Mouse (Mus musculus): Measurements from ENCODE around the gene Ptgs1. TPM values are rescaled to one million over a fixed set of nuclear protein-coding genes. Genes with fewer than 3 reads are reported as not detected.
"Not testable (repeated sequence)": the region's sequence is repeated elsewhere in the genome, so short reads cannot be mapped to it uniquely, and the experiment has no call there.

Gene Ptgs1
- total RNA-seq (2021), result 10 to 100 TPM; 16.0 to 16.2 TPM
- long read RNA-seq, experiment 1, transcript Ptgs1-201 (11 exons, 2,867 nt), result major isoform, 14 of 22 reads
- long read RNA-seq, experiment 1, partial matches to known transcripts, result 6 of 22 reads
- long read RNA-seq, experiment 1, other reads (novel, unspliced or antisense), result 2 of 22 reads
- long read RNA-seq, experiment 2, transcript Ptgs1-201 (11 exons, 2,867 nt), result major isoform, 11 of 17 reads
- long read RNA-seq, experiment 2, partial matches to known transcripts, result 2 of 17 reads
- long read RNA-seq, experiment 2, other reads (novel, unspliced or antisense), result 4 of 17 reads

DNA sequence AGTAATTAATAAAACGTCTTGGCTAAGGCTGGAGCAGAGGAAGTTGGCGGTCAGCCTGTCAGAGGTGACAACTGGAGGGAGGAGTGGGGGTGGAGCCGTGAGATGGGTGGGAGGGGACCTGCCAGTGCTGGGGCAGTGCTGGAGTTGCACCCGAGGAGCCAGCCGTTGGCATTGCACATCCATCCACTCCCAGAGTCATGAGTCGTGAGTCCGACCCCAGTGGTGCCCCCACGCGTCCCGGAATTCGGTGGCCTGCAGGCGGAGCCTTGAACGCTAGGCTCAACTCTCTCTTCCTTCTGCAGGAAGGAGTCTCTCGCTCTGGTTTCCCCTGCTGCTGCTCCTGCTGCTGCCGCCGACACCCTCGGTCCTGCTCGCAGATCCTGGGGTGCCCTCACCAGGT is at the start of gene Ptgs1:
TSS of gene Ptgs1 (plus strand) at position 61 of the 400 bp plus-strand sequence.
- peak in 1 of 2 experiments; percentile 20 for DNase-seq (ENCODE audit: low spot score in 2 of 2)
- intact Hi-C loops (cut with DNase I), result no loop called here

DNA sequence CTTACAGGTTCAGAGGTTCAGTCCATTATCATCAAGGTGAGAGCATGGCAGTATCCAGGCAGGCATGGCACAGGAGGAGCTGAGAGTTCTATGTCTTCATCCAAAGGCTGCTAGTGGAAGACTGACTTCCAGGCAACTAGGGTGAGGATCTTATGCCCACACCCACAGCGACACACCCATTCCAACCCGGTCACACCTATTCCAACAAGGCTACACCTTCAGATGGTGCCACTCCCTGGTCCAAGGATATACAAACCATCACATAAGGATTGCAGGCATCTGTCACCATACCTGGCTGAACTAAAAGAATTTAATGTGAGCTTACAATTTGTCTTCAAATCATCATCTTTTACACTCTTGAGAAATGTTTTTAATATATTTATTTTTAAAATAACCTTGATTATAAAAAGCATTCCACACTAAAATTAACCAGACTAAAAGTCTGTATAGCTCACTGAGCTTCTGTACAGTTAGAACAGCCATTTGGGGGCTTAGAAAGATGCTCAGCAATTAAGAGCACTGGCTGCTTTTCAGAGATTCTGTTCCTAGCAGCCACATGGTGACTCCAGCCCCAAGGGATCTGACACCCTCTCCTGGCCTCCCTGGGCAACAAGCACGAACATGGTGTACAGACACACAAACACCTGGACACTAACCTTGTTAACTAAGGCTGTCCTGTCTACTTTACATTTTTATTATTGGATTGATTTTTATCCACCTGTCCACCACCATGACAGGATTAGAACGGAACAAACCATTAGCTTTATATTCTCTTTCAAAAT is 48.4 kb upstream of the Ptgs1 start:
- DNase-seq (ENCODE audit: low spot score in 2 of 2); intact Hi-C loops (cut with DNase I): not testable (repeated sequence)

DNA sequence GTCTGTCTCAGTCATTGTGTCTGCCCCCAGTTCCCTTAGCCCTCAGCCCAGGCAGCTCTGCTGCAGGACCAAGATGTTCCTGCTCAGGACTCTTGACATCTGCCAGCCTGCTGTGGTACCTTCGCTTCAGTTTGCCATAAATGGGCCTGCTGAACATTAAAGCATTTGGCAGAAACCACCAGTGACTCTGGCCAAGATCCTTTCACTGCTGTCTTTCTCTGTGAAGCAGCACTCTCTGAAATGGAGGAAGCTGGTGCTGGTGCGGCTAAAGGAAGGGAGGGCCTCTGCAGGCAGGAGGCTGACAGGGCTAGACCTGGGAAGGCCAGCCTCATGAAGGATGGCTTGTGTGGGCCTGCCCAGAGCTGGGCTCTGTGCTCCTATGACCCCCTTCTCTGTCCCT is 46.9 kb upstream of the Ptgs1 start:
- peak in 1 of 2 experiments; percentile 26 for DNase-seq (ENCODE audit: low spot score in 2 of 2)
- intact Hi-C loops (cut with DNase I), result no loop called here

DNA sequence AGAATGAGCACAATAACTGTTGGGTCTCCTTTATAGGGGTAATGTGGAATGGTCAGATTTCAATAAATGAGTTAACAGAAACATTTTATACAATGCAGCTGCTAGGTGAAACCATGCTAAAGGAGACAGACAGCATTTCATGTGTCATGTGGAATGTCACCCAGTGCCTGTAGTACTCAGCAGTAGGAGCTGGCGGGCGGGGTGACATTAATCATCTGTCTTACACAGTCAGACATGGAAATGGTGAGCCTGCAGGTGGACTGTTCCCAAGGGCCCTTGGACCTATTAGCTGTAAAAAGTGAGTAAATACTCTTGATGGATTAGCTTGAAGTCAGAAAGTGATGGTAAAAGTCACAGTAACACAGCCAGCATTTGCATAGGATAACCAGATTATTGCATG is 46.0 kb upstream of the Ptgs1 start:
- intact Hi-C loops (cut with DNase I), result no loop called here
- no peak for DNase-seq (ENCODE audit: low spot score in 2 of 2)

DNA sequence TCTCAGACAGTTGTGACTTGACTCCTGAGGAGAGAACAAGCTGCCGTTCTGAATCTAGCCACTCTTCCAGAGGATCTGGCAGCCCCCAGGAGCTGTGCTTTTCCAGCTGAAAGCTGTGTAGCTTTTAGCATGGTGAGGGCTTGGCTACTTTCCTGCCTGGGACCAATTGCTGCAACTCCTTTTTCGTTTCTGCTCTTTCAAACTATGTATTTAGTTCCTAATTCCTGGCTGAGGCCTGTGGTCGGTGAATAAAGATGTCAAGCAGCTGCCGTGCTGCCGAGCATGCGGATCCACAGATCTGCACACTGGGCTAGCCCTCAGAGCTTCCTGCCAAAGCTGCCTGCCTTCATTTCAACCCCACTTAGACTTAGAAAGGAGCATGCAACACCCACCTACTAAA is 45.4 kb upstream of the Ptgs1 start:
- intact Hi-C loops (cut with DNase I), result no loop called here
- DNase-seq (ENCODE audit: low spot score in 2 of 2), result peak in 1 of 2 experiments; percentile 16

DNA sequence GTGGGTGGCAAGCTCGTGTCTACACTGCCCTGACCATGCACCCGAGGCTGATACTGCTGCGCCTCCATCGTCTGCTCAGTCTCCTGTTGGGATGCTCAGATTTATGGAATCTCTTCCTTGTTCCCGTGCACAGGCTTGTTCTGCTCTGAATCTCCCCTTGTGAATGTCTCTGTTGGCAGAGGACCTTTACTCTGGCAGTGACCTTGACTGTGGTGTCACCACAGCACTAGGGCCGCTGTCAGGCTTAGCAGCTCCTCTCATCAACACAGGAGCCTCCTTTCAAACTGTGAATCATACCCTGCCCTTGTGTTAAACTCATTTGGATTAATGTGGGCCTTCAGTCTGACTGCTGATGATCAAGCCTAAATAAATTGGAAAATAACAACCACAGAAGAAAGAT is 41.0 kb upstream of the Ptgs1 start:
- intact Hi-C loops (cut with DNase I), result not testable (repeated sequence)

DNA sequence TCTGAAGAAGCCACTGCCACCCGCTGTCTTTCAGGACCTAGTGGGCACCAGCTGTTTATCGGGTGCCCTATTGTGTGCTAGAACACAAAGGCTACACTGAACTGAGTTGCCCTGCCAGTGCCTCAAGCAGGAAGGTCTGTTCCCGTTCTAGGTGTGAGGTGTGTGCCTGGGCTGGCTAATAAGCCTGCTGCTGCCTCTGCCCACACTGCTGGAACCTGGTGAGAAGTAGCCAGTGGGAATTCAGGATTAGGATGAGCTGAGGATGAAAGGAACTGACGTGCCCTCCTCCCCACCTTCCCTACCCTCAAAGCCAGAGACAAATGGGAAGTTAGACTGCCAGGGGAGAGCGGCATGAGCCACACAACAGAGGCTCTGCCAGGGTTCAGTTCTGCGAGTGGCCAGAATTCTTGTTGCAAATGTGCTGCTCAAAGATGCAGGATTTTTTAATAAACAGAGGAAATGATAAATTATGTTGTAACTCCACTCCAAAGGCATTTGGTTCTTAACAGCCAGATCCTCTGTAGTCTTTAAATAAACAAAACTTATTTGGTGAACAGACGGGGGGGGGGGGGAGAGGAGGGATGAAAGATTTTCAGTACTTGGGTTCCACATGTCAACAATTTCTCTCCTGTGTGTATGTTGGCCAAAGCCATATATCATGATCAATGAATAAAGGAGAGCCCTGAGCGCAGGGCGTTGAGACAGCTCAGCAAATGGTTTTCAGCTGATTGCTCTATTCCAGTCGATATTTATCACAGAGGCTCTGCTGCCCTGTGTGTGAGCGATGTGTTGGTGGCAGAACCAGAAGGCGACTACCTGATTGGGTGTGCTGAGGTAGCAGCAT is 38.9 kb upstream of the Ptgs1 start:
- no peak for DNase-seq (ENCODE audit: low spot score in 2 of 2)
- intact Hi-C loops (cut with DNase I), result no loop called here

More for the DNA sequence above, 41.0 kb upstream of the Ptgs1 start:
- not testable (repeated sequence) for DNase-seq (ENCODE audit: low spot score in 2 of 2)

DNA sequence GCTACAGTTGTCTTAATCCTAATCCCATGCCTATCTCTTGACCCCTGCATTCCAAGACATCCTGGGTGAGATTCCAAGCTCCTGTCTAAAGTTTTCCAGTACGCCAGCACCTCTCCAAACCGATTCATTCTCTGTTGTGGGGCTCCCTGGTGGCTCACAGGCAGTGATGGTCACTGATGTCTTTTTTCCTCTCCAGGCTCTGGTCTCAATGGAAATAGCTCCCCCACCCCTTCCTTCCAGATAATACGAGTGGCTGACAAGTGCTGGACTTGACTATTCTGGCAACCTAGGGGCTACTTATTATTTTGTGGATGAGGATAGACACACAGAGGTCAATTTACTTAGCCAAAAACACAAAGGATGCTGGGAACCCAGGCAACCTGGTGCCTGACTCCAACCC is 33.2 kb upstream of the Ptgs1 start:
- intact Hi-C loops (cut with DNase I), result no loop called here
- no peak for DNase-seq (ENCODE audit: low spot score in 2 of 2)

DNA sequence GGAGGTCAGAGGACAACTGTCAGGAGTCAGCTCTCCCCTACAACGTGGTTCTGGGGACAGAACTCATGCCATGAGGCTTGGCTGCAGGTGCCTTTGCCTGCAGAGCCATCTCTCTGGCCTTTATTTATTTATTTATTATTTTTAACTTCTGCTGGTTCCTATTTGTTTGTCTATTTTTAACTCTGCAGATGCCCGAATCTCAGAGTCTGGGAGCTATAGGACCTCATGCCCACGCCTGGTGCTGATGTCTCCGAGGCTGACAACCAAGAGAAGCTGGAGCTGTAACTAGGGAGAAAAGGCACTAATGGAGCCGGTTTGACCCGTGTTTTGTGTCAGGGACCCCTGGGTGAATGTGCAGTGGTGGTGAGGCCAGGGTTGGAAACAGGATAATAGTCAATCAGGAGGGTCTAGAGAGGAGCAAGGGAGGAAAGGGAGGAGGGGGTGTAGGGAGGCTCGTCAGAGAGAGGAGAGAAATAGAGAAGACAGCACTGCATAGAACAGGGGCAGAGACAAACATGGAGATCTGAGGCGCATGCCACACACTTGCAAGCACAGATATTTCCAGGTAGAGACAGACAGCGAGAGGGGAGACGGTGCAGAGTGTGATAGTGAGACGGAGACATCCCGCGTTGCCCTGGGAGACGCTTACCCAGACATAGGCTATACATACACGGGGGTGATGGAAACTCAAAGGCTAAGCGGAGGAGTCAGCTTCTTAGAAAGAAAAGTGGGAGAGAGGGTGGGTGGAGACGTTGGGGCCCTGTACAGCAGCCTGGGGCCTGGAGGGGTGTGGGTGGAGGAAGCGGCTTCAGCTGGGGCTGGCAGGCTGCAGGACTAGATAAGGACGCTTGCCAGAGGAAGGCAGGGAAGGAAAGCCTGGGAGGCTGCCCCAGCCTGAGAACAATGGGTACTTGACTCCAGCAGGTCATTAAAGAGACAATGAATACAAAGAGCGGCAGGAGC is 32.0 kb upstream of the Ptgs1 start:
- peak; percentile 68 to 73 for DNase-seq (ENCODE audit: low spot score in 2 of 2)
- intact Hi-C loops (cut with DNase I), result no loop called here

DNA sequence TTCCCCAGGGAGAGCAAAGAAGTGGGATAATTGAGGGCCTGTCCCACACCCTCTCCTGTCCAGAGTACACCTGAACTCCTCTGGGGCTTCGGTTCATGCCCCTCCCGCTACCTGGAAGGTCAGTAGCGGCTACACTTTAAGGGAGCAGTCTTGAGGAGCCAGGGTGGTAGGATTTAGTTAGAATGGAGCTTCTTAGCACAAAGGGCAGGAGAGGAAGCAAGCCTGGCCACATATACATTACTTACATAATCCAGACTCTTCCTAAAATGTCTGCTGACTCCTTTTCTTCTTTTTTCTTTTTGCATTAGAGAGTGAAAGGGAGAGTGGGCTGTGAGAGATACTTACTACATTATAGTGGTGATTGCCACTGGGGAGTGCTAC is 31.4 kb upstream of the Ptgs1 start:
- intact Hi-C loops (cut with DNase I), result no loop called here
- DNase-seq (ENCODE audit: low spot score in 2 of 2), result no peak

DNA sequence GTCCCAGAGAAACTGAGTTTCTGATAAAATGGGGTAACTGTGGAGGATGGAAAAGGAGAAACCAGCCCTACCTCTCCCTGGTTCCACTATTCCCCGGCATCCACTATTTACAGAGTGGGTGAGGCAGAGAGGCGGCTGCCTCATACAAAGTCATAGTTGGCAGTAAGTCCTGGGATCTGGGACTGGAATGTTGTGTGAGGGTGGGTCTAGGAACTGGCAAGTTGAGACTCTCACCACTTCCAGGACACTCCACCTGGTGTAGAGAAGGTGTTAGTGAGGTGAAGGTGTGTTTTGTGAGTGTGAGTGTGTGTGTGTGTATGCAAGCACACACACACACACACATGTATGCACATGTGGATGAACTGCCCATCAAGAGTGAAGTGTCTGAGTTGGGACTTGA is 29.4 kb upstream of the Ptgs1 start:
- no peak for DNase-seq (ENCODE audit: low spot score in 2 of 2)
- intact Hi-C loops (cut with DNase I), result no loop called here

DNA sequence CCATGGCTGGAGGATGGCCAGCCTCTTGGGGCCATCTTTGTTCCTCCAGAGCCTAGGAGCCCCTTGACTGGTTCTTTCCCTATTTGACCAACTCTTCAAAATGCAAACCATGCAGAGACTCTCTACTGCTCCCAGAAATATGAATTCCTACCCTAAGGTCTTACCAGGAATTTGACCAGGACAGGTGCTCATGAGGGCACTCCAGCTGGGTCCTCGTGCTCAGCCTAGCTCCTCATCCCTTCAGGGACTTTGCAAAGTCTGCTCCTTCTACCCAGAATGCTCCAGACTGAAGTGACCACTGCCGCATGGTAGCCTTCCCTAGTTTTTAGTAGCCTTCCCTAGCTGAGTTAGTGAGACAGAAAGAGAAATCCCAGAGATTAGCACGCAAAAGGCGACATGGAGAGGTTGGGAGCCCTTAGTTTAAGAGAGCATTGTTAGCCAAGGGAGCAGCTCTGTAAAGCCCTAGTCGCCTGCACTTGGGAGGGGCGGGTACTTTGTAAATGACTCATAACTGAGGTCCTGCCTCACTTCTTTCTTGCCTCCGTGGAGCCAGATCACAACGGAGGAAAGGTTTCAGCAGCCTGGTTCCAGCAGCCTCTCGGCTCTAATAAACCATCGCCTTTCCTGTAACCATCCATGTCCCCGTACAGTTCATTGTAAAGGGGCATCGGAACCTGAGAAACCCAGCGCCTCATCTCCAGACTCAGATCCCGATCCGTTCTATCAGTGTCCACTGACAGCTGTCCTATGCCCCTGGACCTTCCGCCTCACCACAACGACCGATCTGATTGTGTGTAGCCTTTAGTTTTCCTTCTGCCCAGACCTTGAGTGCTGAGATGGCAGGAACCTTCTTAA is 28.2 kb upstream of the Ptgs1 start:
- intact Hi-C loops (cut with DNase I), result no loop called here

DNA sequence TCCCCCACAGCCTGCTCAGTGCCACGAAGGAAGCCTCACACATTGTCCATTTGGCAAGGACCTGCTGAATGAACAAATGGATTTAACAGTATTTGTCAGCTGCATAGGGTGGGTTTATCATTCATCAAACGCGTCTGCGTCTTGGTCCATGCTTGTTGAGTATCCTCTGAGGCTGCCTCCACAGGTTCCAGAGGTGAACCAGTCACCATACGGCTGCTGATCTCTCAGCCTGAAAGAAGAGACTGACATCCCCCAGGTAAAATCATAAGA is 27.7 kb upstream of the Ptgs1 start:
- intact Hi-C loops (cut with DNase I), result no loop called here
- DNase-seq (ENCODE audit: low spot score in 2 of 2), result no peak

More for the DNA sequence above, 28.2 kb upstream of the Ptgs1 start:
- DNase-seq (ENCODE audit: low spot score in 2 of 2), result no peak

DNA sequence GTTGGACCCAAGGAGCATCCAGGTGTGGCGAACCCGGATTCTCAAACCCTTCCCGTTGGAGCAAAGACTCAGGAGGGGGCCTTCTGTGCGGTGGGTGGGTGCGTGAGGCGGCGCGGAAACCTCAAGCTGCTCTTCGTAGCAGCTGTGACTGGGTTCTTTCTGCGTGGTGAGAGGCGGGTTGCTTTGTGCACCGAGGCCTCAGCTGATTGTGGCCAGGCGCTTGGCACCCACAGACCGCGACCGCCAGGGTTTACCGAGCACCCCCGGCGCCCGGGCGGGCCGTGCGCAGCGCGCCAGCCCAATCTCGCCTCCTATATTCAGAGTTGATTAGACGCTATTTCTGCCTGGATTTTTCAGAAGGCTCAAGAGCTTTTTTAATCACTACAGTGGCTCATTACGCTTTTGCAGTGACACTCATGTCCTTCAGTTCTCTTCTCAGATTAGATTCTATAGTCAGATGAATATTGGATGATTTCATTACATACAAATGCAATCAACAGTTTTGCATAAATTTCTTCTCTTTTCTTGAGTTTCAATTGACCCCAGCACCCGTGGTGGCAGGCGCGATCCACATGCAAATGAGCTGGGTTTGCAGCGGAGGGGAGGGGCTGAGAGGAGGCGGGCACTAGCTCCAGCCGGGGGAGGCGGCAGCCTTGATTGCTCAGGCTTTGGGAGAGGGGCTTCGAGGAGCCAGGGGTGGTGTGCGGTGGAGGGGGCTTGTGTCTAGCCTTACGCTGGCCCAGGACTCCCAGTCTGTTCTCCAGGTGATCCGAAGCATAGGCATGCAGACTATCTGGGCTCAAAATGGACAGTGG is 27.0 kb upstream of the Ptgs1 start:
- peak; percentile 55 to 65 for DNase-seq (ENCODE audit: low spot score in 2 of 2)
- intact Hi-C loops (cut with DNase I), result no loop called here

DNA sequence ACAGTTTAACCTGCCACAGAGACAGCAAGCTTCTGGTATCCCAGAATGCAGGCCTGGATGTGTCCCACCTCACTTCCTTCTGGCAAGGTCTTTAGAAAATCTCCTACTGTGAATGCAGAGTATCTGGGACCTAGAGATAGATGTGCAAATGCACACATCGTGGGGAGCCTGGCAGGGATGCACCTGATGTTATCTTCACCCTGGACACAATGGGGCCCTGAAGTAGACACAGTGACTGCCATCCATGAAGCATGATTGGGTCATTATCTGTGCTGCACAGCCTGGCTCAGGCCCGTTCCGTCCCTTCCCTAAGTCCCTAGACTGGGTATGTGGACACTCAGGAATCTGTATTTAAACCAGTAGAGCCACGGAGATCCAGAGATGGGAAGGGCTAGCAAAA is 25.6 kb upstream of the Ptgs1 start:
- no peak for DNase-seq (ENCODE audit: low spot score in 2 of 2)
- intact Hi-C loops (cut with DNase I), result no loop called here

DNA sequence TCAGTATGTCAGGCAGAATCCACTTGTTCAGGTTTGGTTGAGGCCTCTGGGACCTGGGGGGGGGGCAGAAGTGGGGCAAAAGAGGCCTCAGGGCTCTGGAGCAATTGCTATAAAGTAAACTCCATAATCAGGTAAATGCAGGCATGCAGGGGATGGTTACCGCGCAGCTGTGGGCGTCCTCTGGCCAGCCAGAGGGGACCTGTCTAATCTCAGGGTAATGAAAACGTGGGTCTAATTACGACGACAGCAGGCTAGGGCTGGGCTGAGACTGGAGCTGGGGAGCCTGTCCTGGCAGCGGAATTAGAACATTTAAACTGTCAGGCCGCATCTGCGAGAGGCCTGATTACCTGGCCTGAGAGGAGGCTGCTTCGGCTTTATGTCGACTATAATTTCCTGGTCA is 23.2 kb upstream of the Ptgs1 start:
- intact Hi-C loops (cut with DNase I), result no loop called here

DNA sequence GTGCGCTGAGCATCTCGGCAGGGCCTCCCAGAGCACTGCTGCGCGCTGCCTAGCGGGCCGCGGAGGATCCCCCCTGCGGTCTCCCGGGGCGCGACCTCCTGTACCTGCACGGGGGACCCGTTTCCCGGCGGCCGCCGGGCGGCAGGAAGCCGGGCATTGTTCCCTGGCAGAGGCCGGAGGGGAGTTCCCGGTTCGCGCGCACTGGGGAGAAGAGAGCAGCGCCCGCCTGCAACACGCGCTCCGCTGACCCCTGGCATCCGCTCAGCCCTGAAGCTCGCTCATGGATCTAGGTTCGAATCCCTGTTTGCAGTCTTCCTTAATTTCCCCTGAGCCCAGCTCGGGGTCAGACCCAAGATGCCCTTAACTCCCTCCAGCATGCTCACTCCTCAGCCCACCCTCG is 19.4 kb upstream of the Ptgs1 start:
- intact Hi-C loops (cut with DNase I), result loop anchor here (5.0 to 10.0 kb wide), 3 partner anchors 73 to 1124 kb away; partner anchors contain the start of genes Mrrf and Rbm18
- no peak for DNase-seq (ENCODE audit: low spot score in 2 of 2)

More for the DNA sequence above, 23.2 kb upstream of the Ptgs1 start:
- no peak for DNase-seq (ENCODE audit: low spot score in 2 of 2)
